Mouse (Mus musculus) fibroblast of lung, adult 2 months (primary cell): ENCODE measurements around the gene Nf1.

Source experiments
- DNase-seq: peaks from one replicate; pipeline ENCODE4 v3.0.0-alpha.2; 2011; ENCODE audit warnings: low read depth

Gene Nf1

DNA sequence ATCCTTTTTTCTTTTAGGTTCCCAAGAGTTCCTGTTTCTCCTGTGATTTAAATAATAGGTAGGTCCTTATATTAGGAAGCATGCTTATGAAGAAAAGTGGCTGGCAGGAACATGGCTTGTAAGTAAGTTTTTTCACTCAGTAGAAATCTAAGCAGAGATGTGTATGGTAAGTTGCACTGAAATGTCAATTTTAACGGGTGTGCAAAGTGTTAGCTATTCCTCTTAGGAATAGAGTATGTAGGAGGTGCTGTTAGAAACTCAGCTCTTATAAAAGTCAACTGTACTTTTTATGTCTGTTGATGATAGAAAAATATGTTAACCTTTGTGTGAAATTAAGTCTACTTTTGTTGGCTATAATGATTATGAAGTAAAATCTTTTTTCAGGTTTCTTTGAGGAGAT lies 128.6 kb downstream of the Nf1 start:
- DNase-seq = no peak

DNA sequence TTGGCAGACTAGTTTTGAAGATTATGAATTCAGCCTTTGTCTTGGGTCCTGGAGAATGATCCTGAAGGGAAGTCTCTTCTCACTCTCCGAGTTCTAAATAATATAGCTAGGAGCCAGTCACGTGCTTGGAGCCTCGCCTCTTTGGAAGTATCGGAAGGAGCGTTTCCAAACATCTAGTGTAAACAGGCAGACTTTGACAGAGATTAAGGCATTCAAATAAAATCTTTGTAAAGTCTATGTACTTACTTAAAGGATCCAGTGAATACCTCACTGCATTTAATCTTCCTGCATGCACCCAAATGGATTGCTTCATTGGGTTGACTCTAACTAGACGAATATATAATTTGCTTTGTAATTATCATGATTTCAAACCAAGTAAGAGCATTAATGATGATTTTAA lies 143.9 kb downstream of the Nf1 start:
- no peak for DNase-seq

DNA sequence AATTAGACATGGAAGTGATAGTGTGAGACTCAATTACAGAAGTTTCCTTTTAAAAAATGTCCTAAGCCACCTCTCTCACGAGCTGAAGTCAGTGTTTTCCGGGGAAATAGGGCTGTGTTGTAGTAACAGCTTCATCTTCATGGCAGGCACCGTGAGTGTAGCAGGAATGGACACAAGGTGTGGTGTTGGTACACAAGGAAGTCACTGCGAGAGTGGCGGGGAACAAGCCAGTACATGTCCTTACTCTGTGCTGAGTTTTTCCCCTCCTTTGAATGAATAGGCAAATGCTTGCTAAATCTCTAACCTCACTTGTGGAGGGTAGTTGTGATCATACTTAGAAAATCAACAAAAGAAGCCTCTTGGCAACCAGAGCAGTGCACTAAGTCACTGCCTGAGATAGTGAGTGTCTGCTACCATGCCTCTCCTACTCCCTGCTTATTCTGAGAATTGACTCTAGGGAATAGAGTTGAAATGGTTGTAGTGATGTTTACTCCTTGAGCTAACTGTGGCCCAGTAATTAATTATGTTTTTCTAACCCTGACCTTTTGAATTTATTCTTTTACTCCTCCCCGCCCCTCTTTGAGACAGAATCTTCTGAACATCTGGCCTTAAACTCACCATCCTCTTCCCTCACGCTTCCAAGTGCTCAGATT lies 144.5 kb downstream of the Nf1 start:
- DNase-seq = no peak

DNA sequence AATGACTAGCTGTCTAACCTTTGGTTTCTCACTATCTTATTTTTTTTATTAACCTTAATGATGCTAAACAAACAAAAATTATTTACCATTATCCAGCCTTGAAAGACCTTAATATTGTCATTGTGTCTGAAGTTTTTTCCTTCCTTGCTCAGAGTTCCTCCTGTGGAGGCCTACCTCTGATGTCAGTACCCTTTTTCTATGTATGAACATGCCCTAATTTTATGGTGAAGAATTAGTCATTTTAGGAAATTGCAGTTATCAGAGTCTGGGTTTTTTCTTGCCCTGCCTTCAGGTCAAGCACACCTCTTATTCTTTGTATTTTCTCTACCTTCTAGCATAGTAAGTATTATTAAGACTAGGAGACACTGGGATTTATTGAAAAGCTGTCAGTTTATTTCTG lies 145.2 kb downstream of the Nf1 start:
- DNase-seq = no peak

- DNase-seq = no peak
Observed at GRCm38 (mm10) chr11:79494976-79495800, 155.7 kb downstream of the Nf1 start.

GRCm38 (mm10) chr11:79502917-79503316 lies 163.4 kb downstream of the Nf1 start:
- no peak for DNase-seq

DNA sequence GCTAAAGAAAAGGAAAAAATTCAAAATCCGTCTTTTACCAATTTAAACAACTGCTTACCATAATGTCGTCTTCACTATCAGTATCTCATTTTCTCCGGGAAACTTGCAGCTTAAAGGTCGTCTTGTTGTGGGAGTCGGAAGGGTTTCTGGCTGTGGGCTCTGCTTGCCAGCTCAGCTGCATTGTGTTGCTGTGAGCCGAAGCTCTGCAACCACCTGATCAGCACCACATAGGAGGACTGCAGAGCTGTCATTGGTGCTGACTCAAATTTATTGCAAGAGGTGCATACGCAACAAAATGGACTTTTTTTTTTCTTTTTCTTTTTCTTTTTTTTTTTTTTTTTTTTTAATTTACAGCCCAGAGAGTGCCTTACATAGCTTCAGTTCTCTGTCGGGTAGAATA lies 164.4 kb downstream of the Nf1 start, which contains the start of gene Omg:
Gene Omg (minus strand): TSS at position 240 of the 400 bp plus-strand sequence.
- no peak for DNase-seq

GRCm38 (mm10) chr11:79504506-79504905 lies 165.0 kb downstream of the Nf1 start:
- DNase-seq = no peak

DNA sequence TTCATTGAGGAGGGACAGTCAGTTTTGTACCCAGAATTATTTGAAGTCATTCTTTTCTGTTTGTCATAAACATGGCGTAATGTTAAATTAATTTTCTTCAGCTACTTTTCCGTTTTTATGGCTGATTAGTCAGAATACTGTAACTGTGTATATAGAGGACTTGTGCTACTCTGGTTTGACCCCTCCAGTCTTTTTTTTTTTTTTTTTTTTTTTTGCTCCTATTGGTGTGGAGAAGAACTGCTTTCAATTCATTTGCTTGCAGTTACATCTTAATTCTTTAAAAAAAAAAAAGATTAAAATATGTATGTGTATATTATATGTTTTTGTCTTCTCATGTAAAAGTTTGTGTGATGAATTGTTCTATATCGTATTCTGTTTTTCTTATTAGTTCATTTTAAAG lies 172.5 kb downstream of the Nf1 start:
- DNase-seq = no peak

DNA sequence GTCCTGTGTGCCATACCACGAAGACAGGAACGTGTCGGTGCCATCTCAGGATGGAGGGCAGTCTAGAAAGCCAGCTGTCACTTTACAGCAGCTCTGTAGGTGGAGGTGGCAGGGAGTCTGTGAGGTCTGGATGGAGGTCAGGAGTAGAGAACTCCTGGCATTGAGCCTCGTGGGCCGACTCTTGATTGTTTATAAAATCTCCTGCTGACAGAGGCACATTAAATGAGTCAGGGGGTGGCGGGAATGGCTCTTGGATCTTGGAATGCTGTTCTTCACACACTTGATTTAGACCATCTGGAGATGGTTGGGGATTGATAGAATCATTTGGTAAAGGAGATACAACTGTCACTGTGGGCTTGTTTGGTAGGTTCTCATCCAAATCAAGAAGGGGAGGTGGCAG lies 175.8 kb downstream of the Nf1 start:
- no peak for DNase-seq

DNA sequence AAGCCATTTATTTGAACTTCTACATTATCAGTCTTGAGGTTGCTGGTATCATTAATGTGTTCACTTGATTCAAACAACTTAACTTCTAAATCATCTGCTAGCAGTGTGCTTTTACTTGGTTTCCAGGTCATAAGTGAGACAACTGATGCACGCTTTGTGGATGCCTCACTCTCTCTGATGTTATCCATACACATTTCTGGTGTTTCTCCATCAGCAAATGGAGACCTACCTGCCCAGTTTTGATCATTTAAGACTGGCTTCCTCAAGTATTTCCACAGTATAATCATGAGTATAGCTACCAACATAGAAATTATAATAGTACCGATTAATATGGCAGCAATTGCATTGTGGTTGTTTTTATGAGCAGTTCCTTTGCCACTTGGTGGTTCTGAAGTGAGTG lies 176.3 kb downstream of the Nf1 start:
- DNase-seq = no peak

- DNase-seq = no peak
Observed at GRCm38 (mm10) chr11:79519299-79519698, 179.8 kb downstream of the Nf1 start.

DNA sequence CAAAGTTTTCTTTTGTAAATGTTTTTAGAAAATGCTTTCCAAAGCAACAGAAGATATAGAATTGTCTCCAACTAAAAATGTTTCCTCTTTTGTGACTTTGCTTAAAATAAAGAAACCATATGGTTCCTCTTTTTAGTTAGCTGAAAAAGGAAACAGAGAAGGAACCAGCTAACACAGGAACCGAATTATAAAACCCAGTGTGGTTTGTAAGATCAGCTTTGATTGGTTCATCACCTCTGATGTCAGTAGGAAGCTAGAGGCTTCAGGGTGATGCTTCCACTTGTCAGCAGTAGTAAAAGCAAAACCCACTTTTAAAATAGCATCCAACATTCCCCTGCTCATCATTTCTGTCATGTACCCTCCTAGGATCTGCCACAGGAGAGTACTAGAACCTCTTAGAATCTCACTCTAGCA lies 180.4 kb downstream of the Nf1 start:
- DNase-seq = no peak

DNA sequence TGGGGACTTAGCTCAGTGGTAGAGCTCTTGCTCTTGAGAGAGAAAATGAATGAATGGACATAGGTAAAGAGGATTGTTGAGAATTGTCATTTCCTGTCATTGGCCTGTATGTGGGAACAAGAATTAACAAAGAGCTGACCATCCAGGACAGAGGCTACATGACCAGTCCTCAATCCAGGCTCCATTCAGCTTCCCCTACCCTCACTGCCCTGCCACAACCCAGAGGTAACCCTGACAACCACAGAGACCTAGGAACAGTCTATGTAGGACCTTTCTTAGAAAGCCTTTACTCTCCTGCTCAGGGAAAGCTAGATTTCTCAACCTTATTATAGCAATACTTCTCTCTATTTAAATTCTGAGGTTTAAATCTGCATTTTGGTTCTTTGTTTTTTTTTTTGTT lies 181.3 kb downstream of the Nf1 start:
- no peak for DNase-seq

GRCm38 (mm10) chr11:79521930-79522329 lies 182.4 kb downstream of the Nf1 start:
- DNase-seq = no peak

DNA sequence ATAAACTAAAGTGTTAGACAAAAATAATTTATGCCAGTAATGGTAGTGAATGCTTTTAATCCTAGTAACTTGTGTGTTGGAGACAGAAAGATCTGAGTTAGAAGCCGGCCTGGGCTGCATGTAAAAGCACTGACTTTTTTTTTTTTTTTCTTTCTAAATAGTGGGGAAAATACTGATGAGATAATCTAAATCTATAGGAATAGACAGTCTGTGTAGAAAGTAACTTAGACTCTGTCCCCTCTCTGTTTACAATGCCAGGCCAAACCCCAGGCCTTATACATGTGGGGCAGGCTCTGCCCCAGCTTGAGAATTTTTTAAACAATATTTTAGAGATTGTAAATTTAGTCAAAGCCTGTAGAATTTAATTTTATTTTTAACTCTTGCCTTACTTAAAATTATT lies 183.5 kb downstream of the Nf1 start:
- no peak for DNase-seq

- DNase-seq = no peak
Observed at GRCm38 (mm10) chr11:79523560-79524309, 184.2 kb downstream of the Nf1 start, which contains the start of gene Evi2b. Gene Evi2b, minus strand, starts transcription at chr11:79523762.

- DNase-seq = no peak
Observed at GRCm38 (mm10) chr11:79524310-79524575, 184.8 kb downstream of the Nf1 start.

DNA sequence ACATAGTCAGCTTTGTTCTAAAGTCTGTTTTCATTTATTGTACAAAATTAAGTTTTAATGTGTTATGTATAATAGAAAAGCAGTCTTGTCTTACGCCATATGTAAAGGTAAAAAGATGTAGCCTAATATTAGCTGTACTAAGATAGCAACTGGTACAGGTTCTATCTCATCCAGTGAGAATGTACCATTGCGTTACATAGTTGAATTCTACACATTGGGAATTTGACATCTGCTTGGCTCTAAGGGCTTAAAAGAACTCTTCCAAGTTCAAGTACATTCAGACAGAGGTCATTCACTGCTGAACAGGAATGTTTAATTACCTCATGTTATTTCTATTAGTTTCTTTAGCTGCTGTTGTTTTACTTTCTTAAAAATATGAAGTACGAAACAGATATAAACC lies 187.1 kb downstream of the Nf1 start:
- DNase-seq = no peak

DNA sequence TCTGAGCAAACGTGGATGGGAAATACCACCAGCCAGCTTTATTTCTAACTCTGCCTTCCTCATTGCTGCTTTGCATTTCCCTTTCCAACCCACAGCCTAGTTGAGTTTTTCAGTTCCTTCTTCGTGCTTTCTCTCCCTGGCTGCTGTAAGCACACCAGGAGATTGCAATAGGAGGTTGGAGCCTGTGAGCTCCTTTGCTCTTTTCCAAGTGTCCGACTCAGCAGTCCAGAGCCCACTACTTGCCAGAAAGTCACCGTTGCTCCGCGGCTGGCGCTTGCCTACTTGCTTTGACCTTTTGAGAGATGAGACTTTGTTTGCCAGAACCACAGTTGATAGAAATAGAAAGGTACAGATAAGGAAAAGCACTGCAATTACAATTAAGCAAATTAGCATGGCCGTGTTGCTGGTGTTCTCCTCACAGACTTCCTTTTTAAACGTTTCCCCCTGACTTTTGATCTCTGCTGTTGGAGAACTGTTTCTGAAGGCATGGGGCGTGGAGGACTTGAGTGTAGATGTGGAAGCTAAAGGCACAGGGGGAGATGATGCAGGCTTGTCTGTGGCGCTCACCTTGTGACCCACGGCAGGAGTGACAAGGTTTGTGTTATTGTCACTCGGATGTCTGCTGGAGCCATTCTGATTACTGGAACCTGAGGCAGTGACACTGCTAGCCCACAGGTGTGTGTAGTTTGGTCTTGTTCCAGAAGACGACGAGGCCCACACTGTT lies 187.7 kb downstream of the Nf1 start:
- no peak for DNase-seq

DNA sequence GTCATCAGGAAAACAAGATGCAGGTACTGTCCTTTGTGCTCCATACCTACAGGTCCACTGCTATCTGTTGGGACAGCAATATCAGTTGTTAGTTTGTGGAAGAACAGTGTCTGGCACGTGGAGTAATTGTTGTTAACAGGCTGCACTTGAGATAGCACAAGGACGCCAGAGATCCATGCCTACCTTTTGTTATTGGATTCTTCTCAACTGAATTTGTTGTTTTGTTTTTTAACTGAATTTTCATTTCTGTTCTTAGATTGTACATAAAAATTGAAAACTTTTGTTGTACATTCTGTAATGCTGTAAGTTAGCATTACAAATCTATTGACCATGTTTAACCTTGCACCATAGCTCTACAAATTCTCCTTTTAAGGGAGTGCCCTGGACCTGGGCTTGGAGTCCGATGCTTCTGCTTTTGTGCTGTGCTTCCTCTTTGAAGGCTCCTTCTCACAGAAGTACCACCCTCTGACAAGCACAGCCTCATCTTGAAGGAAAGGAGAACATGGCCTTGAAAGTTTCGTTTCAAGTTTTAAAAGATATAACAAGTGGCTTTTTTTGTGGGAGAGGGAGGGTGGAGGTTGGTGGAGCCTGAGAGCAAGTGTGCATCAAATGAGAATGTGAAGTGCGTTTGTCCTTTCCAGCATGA lies 188.4 kb downstream of the Nf1 start:
- DNase-seq = no peak

DNA sequence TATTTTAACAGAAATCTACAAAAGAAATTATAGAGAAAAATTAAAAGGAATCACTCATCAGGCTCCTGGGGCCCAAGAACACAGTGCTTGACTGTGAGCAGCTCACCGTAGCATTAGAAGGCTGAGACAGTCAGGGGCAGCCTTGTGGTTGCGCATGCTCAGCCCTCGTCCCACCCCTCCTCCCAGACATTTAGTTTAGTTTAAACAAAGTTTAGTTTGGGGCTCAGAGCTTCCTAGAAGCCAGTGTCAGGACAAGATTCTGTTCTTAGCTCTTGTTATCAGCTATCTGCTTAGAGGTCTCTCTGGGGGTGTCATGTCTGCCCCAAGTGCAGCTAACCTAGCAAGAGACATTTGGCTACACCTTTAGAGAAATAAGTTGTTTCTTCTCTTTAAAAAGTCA lies 189.1 kb downstream of the Nf1 start:
- no peak for DNase-seq
